35 mouse cellular contexts compared by ENCODE assay signal in the genomic region with DNA sequence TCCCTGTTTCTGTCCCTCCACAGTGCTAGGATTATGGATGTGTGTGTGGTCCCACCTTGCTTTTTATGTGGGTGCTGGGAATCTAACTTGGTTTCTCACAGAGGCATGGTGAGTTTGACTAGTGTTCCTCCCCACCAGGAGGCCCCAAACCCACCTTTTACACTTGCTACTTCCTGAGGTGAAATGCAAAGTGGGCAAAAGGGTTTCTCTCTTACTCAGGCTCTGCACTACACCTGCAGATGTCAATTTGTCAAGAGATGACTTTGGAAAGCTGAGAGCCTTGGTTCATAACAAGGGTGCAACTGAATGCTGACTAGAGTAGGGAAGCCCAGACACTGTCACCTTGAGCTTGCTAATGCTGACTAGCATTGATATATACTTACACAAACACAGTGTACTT.
"Had no signal": no experiment of that assay in that cellular context is flagged by ENCODE, and none has a peak within 500 bp of the region (broad histone marks: within the 10 kb centered on the region; RNA-seq: fewer than 3 reads in every experiment).

No protein-coding gene starts in this region.

- DNase-seq: heart, postnatal 10 days; heart, postnatal 14 days; heart, postnatal 36 days; heart, postnatal 4 days; kidney, adult 11 months; kidney, adult 18-20 months; kidney, adult 2 months; kidney, adult 8-10 months; kidney, adult 9 months; kidney, postnatal 10 days; kidney, postnatal 14 days; kidney, postnatal 25 days; kidney, postnatal 36 days; kidney, postnatal 4 days; layer of hippocampus, adult 9-11 months; layer of hippocampus, postnatal 36 days had no signal

- H3K9me3 ChIP-seq: heart, embryonic 10.5 days; heart, embryonic 12.5 days; heart, embryonic 13.5 days; heart, embryonic 15.5 days; hindbrain, embryonic 10.5 days; hindbrain, embryonic 12.5 days; hindbrain, embryonic 13.5 days; hindbrain, embryonic 15.5 days; kidney, embryonic 15.5 days had no signal

- H3K4me2 ChIP-seq: heart, embryonic 11.5 days; heart, embryonic 12.5 days; heart, embryonic 13.5 days; heart, embryonic 15.5 days; hindbrain, embryonic 12.5 days; hindbrain, embryonic 13.5 days; hindbrain, embryonic 14.5 days; hindbrain, embryonic 15.5 days; kidney, embryonic 15.5 days had no signal

- H3K27ac ChIP-seq: heart, embryonic 10.5 days; heart, embryonic 13.5 days; heart, embryonic 15.5 days; hindbrain, embryonic 10.5 days; hindbrain, embryonic 12.5 days; hindbrain, embryonic 13.5 days; hindbrain, embryonic 14.5 days; hindbrain, embryonic 15.5 days; hindbrain, postnatal 0 days; kidney, embryonic 15.5 days; kidney, postnatal 0 days; layer of hippocampus, adult 2 months; left cerebral cortex, adult 2 months had no signal

- H3K27me3 ChIP-seq: heart, embryonic 12.5 days; heart, embryonic 13.5 days; heart, embryonic 15.5 days; hindbrain, embryonic 12.5 days; hindbrain, embryonic 13.5 days; hindbrain, embryonic 15.5 days had no signal

- H3K36me3 ChIP-seq: heart, embryonic 15.5 days; hindbrain, embryonic 15.5 days had no signal

- H3K4me3 ChIP-seq: heart, embryonic 10.5 days; heart, embryonic 12.5 days; heart, embryonic 13.5 days; heart, embryonic 15.5 days; hindbrain, embryonic 10.5 days; hindbrain, embryonic 12.5 days; hindbrain, embryonic 13.5 days; hindbrain, embryonic 15.5 days; kidney, embryonic 15.5 days; layer of hippocampus, adult 2 months; left cerebral cortex, adult 2 months had no signal

- H3K4me1 ChIP-seq: hindbrain, embryonic 12.5 days; hindbrain, embryonic 13.5 days; hindbrain, embryonic 15.5 days had no signal

- H3K9ac ChIP-seq: heart, embryonic 12.5 days; heart, embryonic 13.5 days; heart, embryonic 15.5 days; hindbrain, embryonic 12.5 days; hindbrain, embryonic 13.5 days; hindbrain, embryonic 14.5 days; hindbrain, embryonic 15.5 days; kidney, embryonic 15.5 days had no signal

- ATAC-seq: hindbrain, embryonic 16.5 days; hindbrain, postnatal 0 days; inflammation-experienced regulatory T-cells, adult 6 months; intestine, embryonic 16.5 days; intestine, postnatal 0 days had no signal
